Mouse (Mus musculus): ENCODE data around the gene Selenon.
A peak's percentile ranks its signal among the peaks of the same experiment; 100 is the strongest.

Selenon gene

DNA sequence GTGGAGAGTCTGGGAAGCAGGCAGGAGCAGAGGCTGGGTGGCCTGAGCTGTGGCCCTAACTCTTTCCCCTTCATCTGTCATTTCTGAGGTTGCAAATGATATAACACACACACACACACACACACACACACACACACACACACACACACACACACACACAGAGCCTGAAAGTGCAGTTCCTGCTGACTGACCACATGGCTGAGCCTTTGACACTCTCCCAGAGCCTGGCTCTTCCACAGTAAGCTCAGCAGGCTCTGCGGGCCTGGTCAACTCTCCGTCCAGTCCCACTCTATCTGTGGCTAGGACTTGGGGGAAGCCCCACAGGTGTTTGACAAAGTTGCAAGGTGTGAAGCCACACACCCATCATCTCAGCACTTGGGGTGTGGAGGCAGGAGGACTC lies 25.3 kb upstream of the Selenon start:
- no peak for DNase-seq

DNA sequence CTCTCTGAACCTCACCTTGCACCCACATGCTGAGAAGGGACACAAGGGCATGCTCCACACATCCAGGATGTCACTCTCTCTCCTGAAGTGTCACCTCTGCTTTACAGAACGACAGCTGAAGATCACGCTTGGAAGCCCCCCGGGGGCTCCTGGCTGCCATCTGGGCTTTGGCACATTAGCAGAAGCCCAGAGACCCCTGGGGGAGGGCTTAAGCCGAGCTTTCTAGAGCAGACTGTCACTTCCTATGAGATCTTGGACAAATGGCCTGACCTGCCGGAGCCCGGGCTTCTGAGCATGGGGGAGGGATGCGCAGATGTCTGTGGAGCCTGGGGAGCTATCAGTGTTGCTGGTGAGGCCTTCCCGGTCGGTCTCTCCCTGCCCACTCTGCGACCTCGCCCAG lies 23.5 kb upstream of the Selenon start:
- DNase-seq: no peak

DNA sequence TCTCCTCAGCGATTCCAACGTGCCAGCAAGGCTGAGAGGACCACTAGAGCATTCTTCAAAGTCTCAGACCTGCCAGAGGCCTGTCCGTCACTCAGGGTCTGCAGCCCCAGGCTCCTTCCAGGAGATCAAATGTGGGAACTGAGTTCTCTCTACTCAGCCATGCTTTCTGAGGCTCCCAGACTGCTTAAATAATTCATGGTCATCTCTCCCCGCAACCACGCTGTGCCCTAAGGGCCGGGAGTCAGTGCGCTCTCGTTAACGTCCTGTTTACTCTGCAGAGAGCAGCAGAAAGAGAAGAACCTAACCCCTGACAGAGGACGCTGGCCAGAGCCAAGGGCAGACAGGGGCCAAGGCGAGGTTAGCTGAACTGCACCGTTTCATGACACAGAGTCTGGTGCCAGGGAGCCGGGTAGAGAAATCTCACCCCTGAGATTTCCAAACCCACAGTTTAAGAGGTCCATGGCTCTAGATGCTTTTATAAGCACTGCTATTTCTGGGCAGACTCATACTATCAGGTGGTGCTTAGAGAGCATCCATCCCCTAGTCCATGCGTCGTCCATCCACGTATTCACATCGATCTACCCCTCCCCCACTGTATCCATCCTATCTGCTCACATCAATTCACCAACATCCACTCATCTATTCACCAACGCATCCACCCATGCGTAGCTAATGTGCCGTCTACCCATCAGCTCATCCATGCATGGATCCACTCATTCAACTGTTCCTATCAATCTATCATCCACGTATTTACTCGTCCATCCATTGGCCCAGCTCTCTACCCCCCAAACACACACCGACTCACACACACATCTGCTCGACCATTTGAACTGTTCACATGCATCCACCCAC lies 20.7 kb upstream of the Selenon start:
- no peak for DNase-seq

DNA sequence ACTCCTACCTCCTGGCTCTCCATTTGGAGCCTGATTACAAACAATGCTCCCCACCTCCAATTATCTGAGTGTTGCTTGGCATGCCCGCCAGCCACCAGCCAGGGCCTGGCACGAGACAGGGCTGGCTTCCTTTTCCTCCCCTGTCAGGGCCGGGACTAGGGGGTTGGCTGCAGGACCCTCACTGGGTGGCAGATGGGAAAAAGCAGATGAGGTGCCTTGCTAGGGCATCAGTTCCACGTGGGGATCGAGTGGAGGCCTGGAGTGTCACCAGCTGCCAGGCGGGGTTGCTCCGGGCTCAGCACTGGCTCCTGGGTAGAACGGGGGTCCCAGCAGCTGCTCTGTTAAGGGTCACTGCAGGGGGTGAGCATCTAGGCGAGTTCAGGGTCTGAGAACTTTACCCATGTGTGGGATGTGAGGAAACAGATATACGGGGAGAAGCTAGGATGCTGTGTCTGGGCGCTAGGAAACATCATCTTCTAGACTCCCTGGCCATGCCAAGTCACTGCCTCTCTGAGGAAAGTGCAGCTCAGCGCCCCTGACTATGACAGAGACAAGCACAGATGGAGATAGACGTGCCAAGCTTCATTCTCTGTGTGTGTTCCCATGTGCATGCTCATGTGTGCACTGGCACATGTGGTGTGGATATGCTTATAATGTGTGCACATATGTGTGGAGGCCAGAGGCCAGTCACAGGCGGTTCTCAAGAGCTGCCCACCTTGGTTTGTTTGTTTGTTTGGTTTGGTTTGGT lies 18.9 kb upstream of the Selenon start:
- DNase-seq: no peak

DNA sequence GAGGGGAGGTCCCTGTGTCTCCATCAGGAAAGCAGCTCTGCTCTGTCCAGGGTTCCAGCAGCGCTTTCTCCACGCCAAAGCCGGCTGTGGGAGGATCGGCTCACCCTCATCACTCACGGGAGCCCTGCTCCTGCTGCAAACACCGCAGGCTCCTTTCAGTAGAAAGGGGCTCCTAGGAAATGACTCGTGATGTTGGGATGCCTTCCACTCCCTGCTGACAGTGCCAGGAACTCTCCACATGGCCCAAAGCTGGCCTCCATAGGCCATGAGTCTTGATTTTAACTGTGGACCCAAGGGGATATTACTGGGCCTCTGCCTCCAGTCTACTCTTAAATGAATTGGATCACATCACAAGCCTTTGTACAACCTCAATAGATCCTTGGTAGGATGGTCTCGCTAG lies 17.9 kb upstream of the Selenon start:
- DNase-seq: no peak

DNA sequence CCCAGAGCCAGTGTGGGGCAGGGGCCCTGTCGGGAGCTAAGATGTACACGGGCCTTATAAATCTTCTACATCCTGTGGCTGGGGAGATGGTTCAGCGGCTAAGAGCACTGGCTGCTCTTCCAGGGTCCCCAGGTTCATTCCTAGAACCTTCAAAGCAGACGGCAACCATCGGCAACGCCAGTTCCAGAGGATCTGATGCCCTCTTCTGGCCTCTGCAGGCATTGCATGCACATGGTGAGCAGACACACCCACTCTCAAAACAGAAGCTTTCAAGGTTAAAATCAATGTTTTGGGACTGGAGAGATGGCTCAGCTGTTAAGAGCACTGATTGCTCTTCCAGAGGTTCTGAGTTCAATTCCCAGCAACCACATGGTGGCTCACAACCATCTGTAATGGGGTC lies 17.2 kb upstream of the Selenon start:
- DNase-seq: peak in 1 of 2 experiments; percentile 57

DNA sequence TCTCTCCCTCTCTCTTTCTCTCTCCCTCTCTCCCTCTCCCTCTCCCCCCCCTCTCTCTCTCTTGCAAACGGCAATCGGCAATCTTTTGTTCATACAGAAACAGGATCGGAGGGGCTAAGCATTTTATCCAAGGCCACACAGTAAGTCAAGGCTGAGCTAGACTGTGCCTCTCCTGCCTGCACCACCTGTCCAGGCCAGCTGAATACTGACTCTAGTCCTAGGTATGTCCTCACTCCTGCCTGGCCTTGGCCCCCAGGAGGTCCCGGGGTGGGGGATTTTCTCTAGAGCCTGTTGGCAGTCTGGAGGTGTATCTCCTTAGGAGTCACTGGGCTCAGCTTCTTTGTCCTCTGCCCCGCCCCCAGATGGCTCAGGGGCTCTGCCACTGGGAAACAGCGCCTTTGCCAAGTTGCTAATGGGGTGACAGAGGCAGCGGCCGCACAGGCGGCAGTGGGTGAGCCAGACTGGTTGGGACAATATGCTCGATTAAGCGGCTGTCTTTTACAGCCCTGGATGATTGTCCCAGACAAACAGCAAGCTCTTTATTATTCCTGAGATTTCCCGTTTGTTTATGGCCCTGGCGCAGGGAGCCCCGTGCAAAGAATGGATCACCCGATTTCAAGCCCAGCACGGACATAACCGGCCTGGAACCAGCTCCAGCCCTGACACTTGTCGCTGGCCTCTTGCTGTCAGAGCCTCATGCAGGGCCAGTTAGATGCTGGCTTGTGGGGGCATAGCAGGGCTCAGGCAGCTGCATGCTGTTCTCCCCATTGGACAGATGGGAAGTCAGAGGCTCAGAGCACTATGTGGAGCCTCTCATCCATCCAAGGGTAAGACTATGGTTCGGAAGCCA lies 15.6 kb upstream of the Selenon start:
- no peak for DNase-seq

DNA sequence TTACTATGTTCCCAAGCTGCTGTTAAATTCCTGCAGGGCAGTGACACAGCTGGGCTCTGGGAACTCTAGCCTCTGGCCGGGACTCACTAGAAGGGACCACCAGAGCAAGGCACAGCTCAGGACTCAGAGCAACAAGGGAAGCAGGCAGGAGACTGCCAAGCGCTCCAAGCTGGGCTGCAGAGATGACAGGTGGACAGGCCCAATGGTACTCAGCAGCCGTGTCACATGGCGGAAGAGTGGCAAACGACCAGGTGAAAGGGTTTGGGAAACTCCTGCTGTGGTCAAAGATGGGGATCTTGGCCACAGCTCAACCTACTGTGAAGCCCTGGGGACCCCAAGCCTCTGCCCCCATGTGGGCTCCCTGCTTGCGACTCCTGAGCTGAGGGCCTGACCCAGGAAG lies 12.1 kb upstream of the Selenon start:
- no peak for DNase-seq

DNA sequence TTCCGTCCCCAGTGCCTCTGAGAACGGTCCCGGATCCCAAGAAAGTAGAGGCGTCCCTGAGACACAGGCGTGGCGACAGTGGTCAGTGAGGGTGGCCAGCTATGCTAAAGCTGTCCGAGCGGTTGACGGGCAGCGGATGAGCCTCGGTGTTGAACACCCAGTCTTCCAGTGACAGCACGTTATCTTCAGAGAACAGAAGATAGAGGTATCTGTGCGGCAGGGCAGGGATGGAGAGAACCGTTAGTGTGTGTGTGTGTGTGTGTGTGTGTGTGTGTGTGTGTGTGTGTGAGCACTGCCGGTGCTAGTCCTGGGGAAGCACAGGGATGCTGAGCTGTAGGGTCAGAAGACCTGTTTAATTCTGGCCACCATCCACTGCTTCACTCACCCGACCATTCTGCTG lies 11.7 kb upstream of the Selenon start:
- no peak for DNase-seq

DNA sequence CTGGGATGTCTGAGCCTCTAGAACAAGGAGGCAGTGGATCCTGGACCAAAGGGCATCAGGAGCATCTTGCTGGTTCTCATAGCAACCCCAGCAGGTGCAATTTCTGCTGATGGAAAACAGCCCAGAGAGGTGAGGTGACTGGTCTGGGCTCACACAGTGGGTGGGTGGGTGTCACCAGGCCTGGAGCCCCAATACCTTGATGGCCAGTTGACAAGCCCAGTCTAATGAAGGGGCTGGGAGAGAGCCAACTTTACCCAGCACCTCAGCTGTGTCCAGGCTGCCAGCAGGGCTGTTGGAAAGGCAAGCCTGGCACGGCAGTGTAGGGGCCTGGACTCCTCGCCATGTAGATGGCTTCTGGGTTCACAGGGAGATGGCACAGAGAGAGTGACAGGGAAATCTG lies 10.0 kb upstream of the Selenon start:
- DNase-seq: no peak

DNA sequence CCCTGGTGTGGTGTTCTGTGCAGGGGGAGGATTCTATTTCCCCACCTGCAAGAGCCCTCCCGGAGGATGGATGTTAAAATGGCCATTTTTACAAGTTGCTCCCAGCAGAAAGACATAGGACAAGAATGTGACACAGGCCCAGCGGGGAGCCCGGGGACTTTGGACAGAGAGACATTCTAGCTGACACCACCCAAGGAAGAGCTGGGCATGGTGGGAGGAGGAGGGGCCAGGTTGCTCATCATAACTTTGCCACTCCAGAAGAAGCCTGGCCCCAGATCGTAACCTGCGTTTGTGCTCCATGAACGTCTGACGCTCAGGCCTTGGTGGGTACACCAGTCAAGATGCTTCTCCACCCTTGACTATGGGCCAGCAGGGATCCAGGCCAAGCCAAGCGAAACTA lies 8.7 kb upstream of the Selenon start:
- DNase-seq: no peak

DNA sequence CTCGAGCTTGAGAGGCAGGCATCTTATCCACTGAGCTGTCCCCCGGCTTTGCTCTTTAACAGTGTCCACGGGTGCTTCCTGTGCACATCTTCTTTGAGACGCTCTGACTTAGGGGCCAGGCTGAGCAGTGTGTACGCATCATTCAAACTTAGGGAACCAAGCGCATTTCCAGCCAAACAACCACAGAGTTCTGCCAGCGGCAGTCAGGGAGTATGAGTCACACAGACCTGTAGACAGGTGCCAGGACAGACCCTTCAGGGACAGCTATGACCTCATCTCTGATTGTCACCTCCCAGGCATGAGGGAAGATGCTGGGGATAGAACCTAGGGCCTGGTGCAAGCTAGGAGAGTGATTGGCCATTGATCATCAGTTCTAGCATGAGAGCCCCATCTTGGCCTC lies 7.2 kb upstream of the Selenon start:
- DNase-seq: no peak

DNA sequence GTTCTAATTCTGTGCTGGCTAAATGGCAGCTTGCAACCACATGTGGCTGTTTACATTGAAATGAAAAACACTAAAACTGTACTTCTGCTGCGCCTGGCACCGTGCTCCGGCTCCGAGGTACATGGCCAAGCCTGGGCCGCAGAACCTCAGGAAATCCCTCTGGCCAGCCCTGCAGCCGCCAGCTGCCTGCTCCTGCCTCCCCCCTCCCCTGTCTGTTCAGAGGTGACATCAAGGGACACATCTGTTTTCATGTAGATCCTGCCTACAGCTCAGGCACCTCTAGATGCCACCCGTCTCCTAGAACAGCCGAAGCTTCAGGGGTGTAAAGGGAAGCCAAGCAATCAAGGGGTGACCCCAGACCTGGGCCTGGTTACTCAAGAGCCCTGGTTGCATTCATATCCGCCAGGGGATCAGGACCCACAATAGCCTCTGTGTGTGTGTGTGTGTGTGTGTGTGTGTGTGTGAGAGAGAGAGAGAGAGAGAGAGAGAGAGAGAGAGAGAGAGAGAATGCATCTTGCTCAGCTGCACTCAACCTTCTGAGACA lies 6.7 kb upstream of the Selenon start:
- DNase-seq: no peak

DNA sequence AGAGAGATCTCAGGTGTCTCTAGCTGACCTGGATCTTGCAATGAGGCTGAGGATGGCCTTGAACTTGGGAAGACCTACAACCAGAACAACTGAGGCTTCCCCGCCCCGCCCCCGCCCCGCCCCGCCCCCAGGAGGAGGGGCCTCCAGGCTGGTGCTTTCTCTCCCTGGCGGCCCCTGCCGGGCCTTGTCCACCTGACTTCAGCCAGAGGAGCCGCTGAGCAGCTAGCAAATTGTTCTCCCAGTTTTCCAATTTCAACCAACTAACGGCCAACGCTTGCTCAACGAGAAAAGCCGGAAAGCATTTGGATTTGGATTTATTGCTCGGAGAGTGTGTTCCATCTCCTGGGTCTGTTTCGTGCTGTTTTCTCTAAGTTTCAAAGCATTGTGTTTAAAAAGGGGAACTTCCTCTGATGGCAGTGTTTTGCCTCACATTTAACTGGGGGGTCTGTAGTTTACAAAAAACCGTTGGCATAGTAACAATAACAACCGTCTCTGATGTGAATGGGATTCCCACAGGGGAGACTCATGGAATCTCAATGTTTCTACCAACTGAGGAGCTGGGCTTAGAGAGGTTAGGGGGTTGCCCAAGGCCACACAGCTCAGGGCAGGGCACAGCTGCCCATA lies 5.8 kb upstream of the Selenon start:
- DNase-seq: no peak

DNA sequence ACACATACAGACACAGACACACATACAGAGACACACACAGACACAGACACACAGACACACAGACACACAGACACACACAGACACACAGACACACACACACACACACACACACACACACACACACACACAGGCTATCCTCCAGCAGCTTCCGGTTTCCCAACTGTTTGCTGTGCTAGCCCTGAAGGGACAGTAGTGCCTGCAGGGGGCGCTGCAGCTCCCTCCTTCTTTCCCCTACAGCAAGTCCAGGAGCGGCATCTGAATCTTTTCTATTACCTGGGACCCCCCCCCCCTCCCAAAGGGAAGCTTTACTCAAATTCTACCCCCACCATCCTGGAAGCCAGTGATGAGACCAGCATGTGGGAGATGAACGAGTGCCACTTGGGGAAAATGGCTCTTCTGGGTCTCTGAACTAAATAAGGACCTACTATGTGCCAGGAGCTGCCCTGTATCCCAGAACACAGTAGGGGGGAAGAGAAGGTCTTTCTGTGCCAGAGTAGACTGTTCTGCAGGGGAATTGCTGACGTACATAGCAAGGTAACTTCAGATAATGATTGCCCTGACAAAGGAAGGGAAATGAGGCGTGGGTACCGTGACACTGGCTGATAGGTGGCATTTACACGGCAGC lies 4.1 kb upstream of the Selenon start:
- DNase-seq: peak in 1 of 2 experiments; percentile 63

DNA sequence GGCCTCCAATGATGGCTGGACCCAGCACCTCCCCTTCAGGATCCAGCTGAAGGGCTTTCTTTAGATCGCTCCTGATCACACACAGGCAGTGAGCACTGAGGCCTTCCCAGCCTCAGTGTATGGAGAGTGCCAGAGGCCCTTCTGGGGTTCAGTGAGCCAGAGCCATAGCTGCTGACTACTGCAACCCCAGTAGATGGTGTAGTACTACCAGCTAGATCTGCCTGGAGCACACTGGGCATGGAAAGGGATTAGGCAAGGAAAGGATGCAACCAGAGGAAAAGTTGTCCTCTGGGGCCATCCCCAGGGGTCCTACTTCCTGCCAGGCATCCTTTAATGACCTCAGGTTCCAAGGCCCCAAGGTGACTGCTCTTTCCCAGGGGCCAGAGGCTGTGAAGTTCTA lies 1.7 kb upstream of the Selenon start:
- no peak for DNase-seq

DNA sequence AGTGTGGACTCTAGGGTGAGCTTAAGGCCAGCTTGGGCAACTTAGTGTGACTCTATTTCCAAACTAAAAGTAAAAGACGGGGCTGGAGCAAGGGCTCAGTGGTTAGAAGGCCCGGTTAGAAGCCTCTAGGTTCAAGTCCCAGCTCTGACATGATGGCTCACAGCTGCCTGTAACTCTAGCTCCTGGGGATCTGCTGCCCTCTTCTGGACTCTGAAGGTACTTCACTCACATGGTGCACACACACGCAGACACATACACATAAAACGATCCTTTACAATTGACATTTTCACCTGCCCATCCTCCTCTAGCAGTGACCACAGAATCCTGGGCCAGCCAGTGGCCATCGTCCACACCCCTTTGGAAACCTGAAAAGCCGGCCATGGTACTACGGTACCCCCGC lies 2.1 kb downstream of the Selenon start:
- no peak for DNase-seq

DNA sequence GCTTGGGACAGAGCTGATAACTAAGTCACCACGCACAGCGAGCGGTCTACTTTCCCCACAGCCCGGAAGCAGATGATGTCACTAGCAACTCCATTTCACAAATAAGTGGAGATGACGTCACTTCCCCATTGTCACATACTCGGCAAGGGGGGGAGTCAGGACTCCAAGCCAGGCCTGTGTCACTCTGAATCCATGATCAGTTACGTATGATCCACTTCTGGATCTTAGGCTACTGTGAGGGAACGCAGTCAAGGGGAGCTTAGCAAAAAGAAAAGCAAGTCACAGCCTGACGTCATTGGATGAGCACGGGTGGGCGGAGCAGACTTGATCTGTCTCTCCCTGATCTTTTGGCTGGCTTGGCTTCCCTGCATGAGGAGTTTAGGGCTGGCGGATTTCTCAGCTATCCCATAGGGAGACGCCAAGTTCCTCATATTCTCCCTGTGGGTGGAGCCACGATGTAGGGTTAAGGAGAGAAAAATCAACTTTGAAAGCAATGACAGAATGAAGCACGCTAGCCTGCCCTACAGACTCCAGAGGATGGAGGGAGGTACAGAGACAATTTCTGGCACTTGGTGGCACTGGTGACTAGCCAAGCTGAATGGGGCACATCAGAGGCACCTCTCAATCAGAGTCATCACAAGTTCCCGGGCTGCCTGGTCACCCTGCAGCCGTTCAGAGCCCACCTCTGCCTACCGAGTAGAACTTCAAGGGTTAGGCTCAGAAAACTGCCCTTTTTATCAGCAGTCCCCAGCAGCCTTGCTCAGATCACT lies 3.6 kb downstream of the Selenon start:
- no peak for DNase-seq

DNA sequence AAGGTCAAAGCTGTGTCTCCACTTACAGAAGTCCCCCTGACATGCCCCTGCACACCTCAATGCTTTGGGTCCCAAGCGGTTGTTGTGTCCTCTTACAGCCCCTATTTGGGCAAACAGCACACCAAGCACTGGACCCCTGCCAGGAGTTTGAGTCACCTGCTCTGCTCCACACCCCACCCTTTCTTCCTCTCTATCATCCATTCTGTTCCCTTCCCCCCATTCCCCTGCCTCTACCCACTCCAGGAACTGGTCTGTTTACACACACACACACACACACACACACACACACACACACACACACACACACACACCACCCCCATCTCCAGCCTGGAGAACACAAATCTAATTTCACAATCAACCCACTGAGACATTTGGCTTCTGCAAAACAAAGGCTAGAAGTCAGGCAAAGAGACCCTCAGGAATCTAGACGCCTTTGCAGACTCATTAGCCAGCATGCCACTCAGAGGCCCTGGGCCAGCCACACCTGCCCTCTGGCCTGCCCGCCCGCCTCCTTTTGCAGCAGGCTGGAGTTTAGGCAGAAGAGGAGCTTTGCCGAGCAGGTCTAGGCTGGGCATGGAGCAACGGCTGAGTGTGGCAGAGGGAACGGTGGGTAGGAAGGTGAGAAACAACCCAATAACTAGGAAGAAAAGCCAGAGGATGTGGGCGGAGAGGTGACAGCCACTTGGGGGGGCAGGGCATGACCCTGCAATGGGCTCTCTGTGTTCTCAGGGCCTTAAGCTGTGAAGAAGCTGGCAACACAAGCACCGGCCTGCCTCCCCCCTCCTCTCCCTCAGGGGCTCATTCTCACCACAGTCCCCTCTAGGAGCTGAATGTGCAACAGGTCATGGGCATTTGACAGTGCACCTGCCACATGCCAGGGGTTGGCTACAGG lies 4.9 kb downstream of the Selenon start:
- no peak for DNase-seq

DNA sequence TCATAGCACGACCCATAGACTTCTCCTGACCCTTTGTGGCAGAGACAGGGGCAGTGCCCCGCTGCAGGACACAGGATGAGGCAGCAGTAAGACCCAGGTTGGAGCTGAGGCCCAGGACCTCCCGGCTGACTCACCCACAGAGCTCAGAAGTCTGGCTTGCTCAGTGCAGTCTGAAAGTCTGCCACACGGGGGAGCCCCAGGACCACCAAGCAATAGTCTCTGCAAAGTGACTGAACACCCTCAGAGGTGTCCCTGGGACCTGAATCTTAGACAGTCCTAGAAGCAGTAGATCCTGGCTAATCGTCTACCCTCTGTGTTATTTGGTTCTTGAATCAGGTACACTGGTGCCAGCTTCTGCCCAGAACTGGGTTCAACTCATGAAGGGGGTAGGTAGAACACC lies 8.7 kb downstream of the Selenon start:
- peak; percentile 89 to 97 for DNase-seq

All from kidney, postnatal 36 days (tissue).